Mouse (Mus musculus) thymus, postnatal 10 days (tissue): ENCODE measurements at regions not wholly inside any gene's neighbourhood (a gene's known extent, or its start where the extent isn't known, plus 50 kb on each side); places are given as distances from the start of the nearest gene placed in this dataset.
A peak's percentile ranks its signal among the peaks of the same experiment; 100 is the strongest.
"Not testable (repeated sequence)": the region's sequence is repeated elsewhere in the genome, so short reads cannot be mapped to it uniquely, and the experiment has no call there.

Experiments used
- DNase-seq, 2 experiments: peaks; one replicate each; pipeline ENCODE4 v3.0.0; 2021; ENCODE audit warnings: low spot score in 2 of 2

GRCm38 (mm10) chr10:86636953-86637376 is 68.3 kb downstream of the Hsp90b1 start:
- DNase-seq, result peak; percentile 84 to 91

GRCm38 (mm10) chr10:86636515-86636914 is 68.8 kb downstream of the Hsp90b1 start:
- not testable (repeated sequence) for DNase-seq

GRCm38 (mm10) chr10:86626734-86627133 is 78.6 kb downstream of the Hsp90b1 start:
- not testable (repeated sequence) for DNase-seq

- not testable (repeated sequence) for DNase-seq
Measured at GRCm38 (mm10) chr10:86617958-86618664, 87.2 kb downstream of the Hsp90b1 start.

GRCm38 (mm10) chr10:86612341-86612740 is 93.0 kb downstream of the Hsp90b1 start:
- not testable (repeated sequence) for DNase-seq

GRCm38 (mm10) chr10:86610027-86610426 is 95.3 kb downstream of the Hsp90b1 start:
- not testable (repeated sequence) for DNase-seq

- DNase-seq, result not testable (repeated sequence)
Measured at GRCm38 (mm10) chr10:86600843-86601242, 102.1 kb upstream of the Syn3 start.

- peak in 1 of 2 experiments; percentile 11 for DNase-seq
Measured at GRCm38 (mm10) chr10:86599991-86600390, 101.3 kb upstream of the Syn3 start.

- DNase-seq, result not testable (repeated sequence)
Measured at GRCm38 (mm10) chr10:86590211-86590610, 91.5 kb upstream of the Syn3 start.

GRCm38 (mm10) chr10:86566875-86567274 is 68.2 kb upstream of the Syn3 start:
- not testable (repeated sequence) for DNase-seq

- DNase-seq, result peak in 1 of 2 experiments; percentile 11
Measured at GRCm38 (mm10) chr10:86555843-86556242, 57.1 kb upstream of the Syn3 start.
